Mouse (Mus musculus) liver, embryonic 14.5 days (tissue): ENCODE measurements around the gene Dvl1. TPM values are rescaled to one million over a fixed set of nuclear protein-coding genes. Genes with fewer than 3 reads are reported as not detected.

Experiments used
- ATAC-seq: fragments of 200-750 bp; cut with Nextera tagmentation; 2 replicates; pipeline ENCODE4 v1.8.0; 2017; ENCODE audit warnings: moderate number of reproducible peaks, mild to moderate bottlenecking, moderate library complexity; ENCODE audit not compliant: insufficient read depth
- DNase-seq, 3 experiments: peaks; one replicate each; pipeline ENCODE4 v3.0.0-alpha.2; 2012 to 2013; ENCODE audit warnings: low read depth in 3 of 3, low spot score in 3 of 3
- H3K27ac ChIP-seq: fragments of 300-500 bp; sonication (generic); 2 replicates; pipeline ENCODE4 v1.5.1; 2014; ENCODE audit warnings: moderate library complexity, mild to moderate bottlenecking, control low read depth, inconsistent platforms
- H3K27me3 ChIP-seq: fragments of 300-500 bp; sonication (generic); 2 replicates; pipeline ENCODE4 v1.6.1; 2014; ENCODE audit warnings: mild to moderate bottlenecking, low read length, moderate library complexity; ENCODE audit not compliant: control insufficient read depth, insufficient read depth
- H3K36me3 ChIP-seq: fragments of 300-500 bp; sonication (generic); replicated peaks from 2 replicates; pipeline ENCODE4 v1.6.1; 2014; ENCODE audit warnings: low read depth; ENCODE audit not compliant: control insufficient read depth, insufficient read depth
- H3K4me1 ChIP-seq, 2 experiments: fragments of 200-500 bp in 1 of 2; fragments of 300-500 bp in 1 of 2; sonication (generic) in 1 of 2; replicated peaks; 2 replicates each; pipeline ENCODE4 v1.6.1; 2012 to 2014; ENCODE audit warnings: antibody characterized with exemption in 1 of 2, inconsistent platforms in 1 of 2, low read length in 1 of 2; ENCODE audit not compliant: control insufficient read depth in 2 of 2, insufficient read depth in 2 of 2
- H3K4me2 ChIP-seq: fragments of 300-500 bp; sonication (generic); 2 replicates; pipeline ENCODE4 v1.6.1; 2014; ENCODE audit warnings: low read depth, mild to moderate bottlenecking, control low read depth, moderate library complexity
- H3K4me3 ChIP-seq, 2 experiments: fragments of 200-500 bp in 1 of 2; fragments of 300-500 bp in 1 of 2; sonication (generic) in 1 of 2; 2 replicates each; pipeline ENCODE4 v1.5.1; 2012 to 2014; ENCODE audit warnings: low read depth in 2 of 2, low read length in 2 of 2, mild to moderate bottlenecking in 2 of 2, control low read depth in 1 of 2, inconsistent platforms in 1 of 2, moderate library complexity in 1 of 2; ENCODE audit not compliant: insufficient read depth in 1 of 2
- H3K9ac ChIP-seq: fragments of 300-500 bp; sonication (generic); replicated peaks from 2 replicates; pipeline ENCODE4 v1.6.1; 2014; ENCODE audit warnings: mild to moderate bottlenecking, control low read depth, moderate library complexity
- H3K9me3 ChIP-seq: fragments of 300-500 bp; sonication (generic); 2 replicates; pipeline ENCODE4 v1.6.1; 2016; ENCODE audit warnings: low read length, mixed read lengths; ENCODE audit not compliant: control insufficient read depth
- CTCF ChIP-seq: IDR thresholded peaks from 2 replicates; pipeline ENCODE4 v1.5.1; 2016; ENCODE audit warnings: antibody characterized with exemption, low read depth, control low read depth
- EP300 ChIP-seq: IDR thresholded peaks from 2 replicates; pipeline ENCODE4 v1.6.1; 2016; ENCODE audit warnings: antibody characterized with exemption, low read depth
- WGBS: fragments of 180-500 bp; shearing (Covaris S2); extraction: QIAGEN DNeasy Blood & Tissue Kit; methylation state at CpG from one replicate; pipeline ENCODE4 v1.1.7; 2014; ENCODE audit not compliant: insufficient replicate concordance; 5-methylcytosine and 5-hydroxymethylcytosine counted together
- polyA plus RNA-seq, 2 experiments: library from polyadenylated mRNA; depleted of rRNA in 1 of 2; stranded (reverse) in 1 of 2; unstranded in 1 of 2; fragments of >200 nt; fragmentation: Nextera tagmentation in 1 of 2; extraction: Ambion mirVana in 1 of 2; gene quantifications; 2 replicates each; pipeline versions ENCODE4 v1.2.1 to v1.2.3; 2012 to 2014

The Dvl1 gene
- polyA plus RNA-seq, 2 experiments: 2.8 to 20.9 TPM

DNA sequence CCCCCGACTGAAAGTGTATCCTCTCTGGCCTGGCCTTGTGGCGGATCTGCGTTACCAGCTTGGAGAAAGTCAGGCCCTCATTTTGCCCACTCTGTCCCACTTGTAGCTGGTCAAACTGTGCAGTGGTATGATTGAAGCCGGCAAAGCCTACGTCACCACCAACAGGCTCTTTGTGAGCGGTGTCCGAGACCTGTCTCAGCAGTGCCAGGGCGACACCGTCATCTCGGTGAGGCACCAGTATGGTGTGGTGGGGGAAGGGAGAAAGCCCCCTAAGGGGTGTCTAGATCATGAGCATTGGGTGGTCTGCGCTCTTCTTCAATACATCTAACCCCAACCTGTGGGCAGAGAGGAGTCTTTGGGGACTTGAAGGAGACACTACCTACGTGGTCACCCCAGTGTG is 49.3 kb downstream of the Dvl1 start:
- H3K4me2 ChIP-seq: no peak overlapping the region
- DNase-seq (no peak), ATAC-seq (no peak)
- H3K36me3 ChIP-seq: peaks cover 5% of the 10 kb centered on the region
- H3K4me3 ChIP-seq: no peak overlapping the region
- H3K27me3 ChIP-seq: no peaks in the 10 kb centered on the region
- no peaks in the 10 kb centered on the region for H3K9me3 ChIP-seq
- H3K4me1 ChIP-seq: peaks cover 16 to 30% of the 10 kb centered on the region in 2 experiments
- WGBS: 91% methylated on average over 12 of the region's 12 CpGs
- TF ChIP-seq EP300: no peak
- TF ChIP-seq CTCF: no peak
- H3K27ac ChIP-seq: no peak overlapping the region
- H3K9ac ChIP-seq: no peak overlapping the region

DNA sequence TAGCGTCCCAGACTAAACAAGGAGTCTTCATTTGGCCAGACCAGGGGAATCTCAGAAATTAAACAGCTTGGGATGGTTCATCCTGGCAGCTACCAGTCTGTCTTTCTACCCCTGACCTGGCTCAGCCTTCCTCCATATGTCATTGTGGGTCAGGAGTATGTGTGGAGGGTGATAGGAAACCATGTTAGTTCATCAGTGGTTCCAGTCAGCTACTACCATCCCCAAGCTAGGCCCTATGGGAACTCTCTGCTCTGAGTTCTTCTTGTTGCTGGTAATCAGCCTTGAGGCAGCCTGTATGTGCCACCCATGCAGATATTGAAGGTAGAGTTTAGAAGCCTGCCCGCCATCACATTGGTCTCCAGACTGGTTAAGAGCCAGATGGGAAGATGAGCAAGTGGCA is 51.1 kb downstream of the Dvl1 start:
- H3K27ac ChIP-seq: no peak overlapping the region
- TF ChIP-seq CTCF (no peak), EP300 (no peak)
- H3K27me3 ChIP-seq: no peaks in the 10 kb centered on the region
- DNase-seq (no peak), ATAC-seq (no peak)
- no peak overlapping the region for H3K9ac ChIP-seq
- peaks cover 16% of the 10 kb centered on the region for H3K36me3 ChIP-seq
- no peak overlapping the region for H3K4me3 ChIP-seq
- H3K9me3 ChIP-seq: no peaks in the 10 kb centered on the region
- peaks cover 16 to 23% of the 10 kb centered on the region in 2 experiments for H3K4me1 ChIP-seq
- no peak overlapping the region for H3K4me2 ChIP-seq
- WGBS: 85% methylated on average over 2 of the region's 2 CpGs

DNA sequence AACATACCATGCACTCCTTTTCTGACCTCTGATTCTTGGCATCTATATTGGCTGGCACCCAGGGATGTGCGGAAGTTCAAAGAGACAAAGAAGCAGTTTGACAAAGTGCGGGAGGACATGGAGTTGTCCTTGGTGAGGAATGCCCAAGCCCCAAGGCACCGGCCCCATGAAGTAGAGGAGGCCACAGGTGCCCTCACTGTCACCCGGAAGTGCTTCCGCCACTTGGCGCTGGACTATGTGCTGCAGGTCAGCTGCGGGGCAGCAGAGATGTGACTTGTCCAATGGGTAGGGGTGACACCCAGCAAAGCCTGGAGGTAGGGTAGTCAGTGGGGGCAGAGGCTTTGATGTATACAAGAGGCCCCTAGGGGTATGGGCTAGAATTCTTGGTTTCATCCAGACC is 52.2 kb downstream of the Dvl1 start:
- 90% methylated on average over 7 of the region's 7 CpGs for WGBS

DNA sequence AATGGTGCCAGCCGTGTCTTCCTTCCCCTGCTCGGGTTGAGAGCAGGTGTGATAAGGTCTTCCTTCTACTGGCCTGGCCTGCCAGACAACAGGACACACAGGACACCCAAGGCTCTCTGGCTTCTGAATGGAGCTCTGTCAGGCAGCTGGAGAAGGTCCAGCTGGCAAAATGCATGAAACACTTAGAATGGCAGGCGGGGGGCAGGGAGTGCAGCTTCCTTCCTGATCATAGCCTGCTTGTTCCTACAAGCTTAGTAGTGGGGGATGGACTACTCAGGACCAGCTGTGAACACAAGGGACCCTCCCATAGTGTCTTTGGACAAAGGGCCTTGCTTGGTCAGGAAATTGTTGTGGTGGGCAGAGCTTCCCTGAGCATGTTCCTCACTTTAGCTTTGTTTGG is 54.0 kb downstream of the Dvl1 start:
- no peaks in the 10 kb centered on the region for H3K27me3 ChIP-seq
- H3K9me3 ChIP-seq: no peaks in the 10 kb centered on the region
- no peak overlapping the region for H3K4me3 ChIP-seq
- no peak for ATAC-seq
- peaks cover 22% of the 10 kb centered on the region for H3K36me3 ChIP-seq
- WGBS: 66% methylated on average over 3 of the region's 3 CpGs
- no peak overlapping the region for H3K9ac ChIP-seq
- H3K27ac ChIP-seq: no peak overlapping the region
- no peaks in the 10 kb centered on the region for H3K4me1 ChIP-seq
- H3K4me2 ChIP-seq: no peak overlapping the region
- DNase-seq: no peak
- TF ChIP-seq CTCF (no peak), EP300 (no peak)

More for the DNA sequence above, 52.2 kb downstream of the Dvl1 start:
- Histone ChIP-seq H3K27ac (no peak overlapping the region), H3K4me2 (no peak overlapping the region), H3K4me3 (no peak overlapping the region), H3K9ac (no peak overlapping the region), H3K27me3 (no peaks in the 10 kb centered on the region), H3K4me1 (peaks cover 6 to 13% of the 10 kb centered on the region in 2 experiments), H3K9me3 (no peaks in the 10 kb centered on the region), H3K36me3 (peaks cover 22% of the 10 kb centered on the region)
- TF ChIP-seq EP300 (no peak), CTCF (no peak)
- DNase-seq: no peak
- ATAC-seq: no peak

DNA sequence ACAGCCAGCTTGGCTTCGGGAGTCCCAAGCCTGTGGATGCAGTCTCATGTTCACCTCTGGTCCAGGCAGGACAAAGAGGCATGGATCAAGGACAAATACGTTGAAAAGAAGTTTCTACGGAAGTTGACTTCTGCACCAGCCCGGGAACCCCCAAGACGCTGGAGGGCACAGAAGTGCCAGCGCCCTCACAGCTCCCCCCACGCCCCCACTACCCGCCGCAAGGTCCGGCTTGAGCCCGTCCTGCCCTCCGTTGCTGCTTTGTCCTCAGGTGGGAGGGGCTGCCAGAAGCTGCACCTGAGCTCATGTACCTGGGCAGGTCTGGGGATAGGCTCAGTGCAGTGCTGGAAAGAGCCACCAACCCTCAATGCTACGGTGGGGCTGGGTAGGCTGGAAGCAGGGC is 56.0 kb downstream of the Dvl1 start:
- Histone ChIP-seq H3K9ac (no peak overlapping the region), H3K4me1 (no peaks in the 10 kb centered on the region), H3K4me3 (no peak overlapping the region), H3K27me3 (no peaks in the 10 kb centered on the region), H3K9me3 (no peaks in the 10 kb centered on the region), H3K4me2 (no peak overlapping the region), H3K27ac (no peak overlapping the region), H3K36me3 (peaks cover 16% of the 10 kb centered on the region)
- TF ChIP-seq CTCF (no peak), EP300 (no peak)
- ATAC-seq (no peak), DNase-seq (no peak)
- 93% methylated on average over 13 of the region's 13 CpGs for WGBS
